Mouse (Mus musculus): ENCODE measurements around the gene Psenen.

Psenen gene

GRCm38 (mm10) chr7:30563117-30563905, at the start of gene Psenen, which contains the start of the genes U2af1l4 and Gm49396:
Gene Psenen (minus strand): TSS chr7:30563627.
Gene U2af1l4 (plus strand): TSS chr7:30563301.
Gene Gm49396 (plus strand): TSS chr7:30563344.
- DNase-seq, result peak; percentile 95 to 97

- no peak for DNase-seq
These were observed 49.4 kb upstream of the Psenen start, which contains the start of gene Upk1a for GRCm38 (mm10) chr7:30612654-30613402. Gene Upk1a (minus strand): TSS chr7:30612847.

- no peak for DNase-seq
These were observed 46.6 kb upstream of the Psenen start for GRCm38 (mm10) chr7:30610043-30610442.

- no peak for DNase-seq
These were observed 45.0 kb upstream of the Psenen start for GRCm38 (mm10) chr7:30608476-30608875.

GRCm38 (mm10) chr7:30607706-30608309, 44.4 kb upstream of the Psenen start:
- peak; percentile 48 to 58 for DNase-seq

GRCm38 (mm10) chr7:30604944-30605343, 41.5 kb upstream of the Psenen start:
- DNase-seq, result no peak

- DNase-seq, result no peak
These were observed 41.0 kb upstream of the Psenen start for GRCm38 (mm10) chr7:30604424-30604823.

- no peak for DNase-seq
These were observed 39.2 kb upstream of the Psenen start for GRCm38 (mm10) chr7:30602583-30602982.

GRCm38 (mm10) chr7:30600651-30601050, 37.2 kb upstream of the Psenen start:
- no peak for DNase-seq

- DNase-seq, result peak; percentile 97
These were observed 36.5 kb upstream of the Psenen start for GRCm38 (mm10) chr7:30599933-30600353.

- DNase-seq, result no peak
These were observed 35.4 kb upstream of the Psenen start, which contains the start of gene Zbtb32 for GRCm38 (mm10) chr7:30598786-30599185. Gene Zbtb32 (minus strand): TSS chr7:30598909.

GRCm38 (mm10) chr7:30596811-30597210, 33.4 kb upstream of the Psenen start:
- DNase-seq, result no peak

GRCm38 (mm10) chr7:30596093-30596492, 32.7 kb upstream of the Psenen start:
- DNase-seq, result no peak

- no peak for DNase-seq
These were observed 31.1 kb upstream of the Psenen start for GRCm38 (mm10) chr7:30594510-30595024.

GRCm38 (mm10) chr7:30593579-30594509, 30.4 kb upstream of the Psenen start:
- no peak for DNase-seq

- DNase-seq, result no peak
These were observed 29.5 kb upstream of the Psenen start for GRCm38 (mm10) chr7:30592772-30593423.

GRCm38 (mm10) chr7:30591605-30591951, 28.2 kb upstream of the Psenen start:
- DNase-seq, result no peak

GRCm38 (mm10) chr7:30590927-30591604, 27.6 kb upstream of the Psenen start:
- DNase-seq, result no peak

GRCm38 (mm10) chr7:30589435-30590301, 26.2 kb upstream of the Psenen start:
- peak; percentile 83 to 84 for DNase-seq

Data from cerebellum, postnatal 36 days (tissue).